Mouse (Mus musculus) bone marrow, adult 2 months (tissue): Measurements from ENCODE around the gene Zfp987.
"Not testable (repeated sequence)": the region's sequence is repeated elsewhere in the genome, so short reads cannot be mapped to it uniquely, and the experiment has no call there.

ENCODE experiments used
- CTCF ChIP-seq: fragments of 200-500 bp; IDR thresholded peaks from 2 replicates; pipeline ENCODE4 v1.5.1; 2011; ENCODE audit warnings: low read length, control low read depth; ENCODE audit not compliant: control insufficient read depth, insufficient read depth
- POLR2A ChIP-seq: fragments of 200-500 bp; IDR thresholded peaks from 2 replicates; pipeline ENCODE4 v1.6.1; 2011; ENCODE audit warnings: low read depth, mild to moderate bottlenecking, control low read depth, low read length, borderline replicate concordance; ENCODE audit not compliant: control insufficient read depth

DNA sequence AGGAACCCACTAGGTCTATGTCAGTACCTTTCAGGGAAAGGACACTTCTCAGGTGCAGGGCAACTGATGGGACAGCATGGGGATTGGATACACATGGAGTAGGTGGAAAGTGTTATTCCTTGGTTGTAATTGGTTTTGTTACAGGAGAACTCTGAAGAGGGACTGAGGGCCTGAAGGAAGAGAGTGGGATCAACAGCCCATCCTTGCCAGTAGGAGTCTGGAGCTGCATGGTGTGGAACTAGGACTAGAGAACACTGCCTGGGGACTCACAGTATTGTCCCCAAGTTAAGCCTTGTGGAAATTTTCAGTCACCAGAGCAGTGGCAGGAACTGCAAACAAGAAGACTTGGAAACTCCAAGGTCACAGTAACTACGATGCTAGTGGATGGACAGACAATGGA lies 44.6 kb upstream of the Zfp987 start:
- TF ChIP-seq CTCF, POLR2A: not testable (repeated sequence)
